In genomic region chr14:57366724-57367123, GRCm38 (mm10) we compare ENCODE assay signal across 28 mouse cellular contexts. TPM values are rescaled to one million over a fixed set of nuclear protein-coding genes. Genes with fewer than 3 reads are reported as not detected.
DNase-seq lines count a peak whose midpoint lies in the region; ATAC-seq lines count a peak whose summit lies in the region.
"Had no signal": no experiment of that assay in that cellular context is flagged by ENCODE, and none has a peak within 500 bp of the region (broad histone marks: within the 10 kb centered on the region; RNA-seq: fewer than 3 reads in every experiment).

No protein-coding gene starts in this region.

- no peaks in the 10 kb centered on the region for H3K27me3 ChIP-seq in intestine, embryonic 14.5 days (replicated peaks; ENCODE audit: control insufficient read depth, insufficient read depth, low read length)
- H3K27me3 ChIP-seq in heart, embryonic 10.5 days (ENCODE audit: insufficient read depth, poor library complexity, severe bottlenecking) = peaks cover 7% of the 10 kb centered on the region
- H3K27me3 ChIP-seq: limb, embryonic 13.5 days; liver, embryonic 13.5 days had no signal

- DNase-seq in A20 (ENCODE audit: low read depth, low spot score) (peak; percentile 27), MEL-GATA-1-ER (ENCODE audit: extremely low read depth, low read depth) (peak; percentile 13)
- no peak for DNase-seq in intestine, embryonic 14.5 days (ENCODE audit: low spot score)
- DNase-seq in cerebellum, adult 8-10 months = no peak
- DNase-seq in embryo, embryonic 9.5 days (ENCODE audit: extremely low spot score) = no peak
- DNase-seq in heart, embryonic 10.5 days (ENCODE audit: low spot score) = no peak
- DNase-seq: adrenal gland, postnatal 14 days; cerebellum, adult 18-20 months; cerebellum, postnatal 25 days; embryo, embryonic 11 days; gastrocnemius, adult 2 months; gastrocnemius, postnatal 36 days; liver, embryonic 13.5 days; lung, adult 18-20 months; lung, postnatal 10 days; right cerebral cortex, postnatal 4 days; thymus, adult 2 months; thymus, postnatal 36 days had no signal

- no peak for ATAC-seq in intestine, embryonic 14.5 days (replicated peaks; ENCODE audit: low FRiP score, low TSS enrichment, low read depth)
- ATAC-seq in megakaryocyte progenitor cell, adult 5-6 weeks (replicated peaks; ENCODE audit: poor library complexity) = peak; percentile 83
- ATAC-seq: forebrain, embryonic 16.5 days; hindbrain, embryonic 16.5 days; midbrain, embryonic 16.5 days had no signal

- H3K9ac ChIP-seq in intestine, embryonic 14.5 days (ENCODE audit: low read length) = no peak overlapping the region
- H3K9ac ChIP-seq: embryonic facial prominence, embryonic 13.5 days; limb, embryonic 13.5 days; liver, embryonic 13.5 days; neural tube, embryonic 13.5 days had no signal

- peaks cover 6% of the 10 kb centered on the region; the same call in 1 of the 2 replicates for H3K4me1 ChIP-seq in intestine, embryonic 14.5 days (replicated peaks; ENCODE audit: control insufficient read depth, insufficient read depth, low read length)
- H3K4me1 ChIP-seq in heart, embryonic 10.5 days = no peaks in the 10 kb centered on the region
- H3K4me1 ChIP-seq: liver, embryonic 13.5 days had no signal

- no peak overlapping the region for H3K4me3 ChIP-seq in intestine, embryonic 14.5 days (ENCODE audit: low read depth, low read length)
- no peak overlapping the region for H3K4me3 ChIP-seq in heart, embryonic 10.5 days
- H3K4me3 ChIP-seq: embryonic facial prominence, embryonic 13.5 days; gastrocnemius, adult 2 months; limb, embryonic 13.5 days; liver, embryonic 13.5 days; myocyte; neural tube, embryonic 13.5 days had no signal

- H3K9me3 ChIP-seq in intestine, embryonic 14.5 days (ENCODE audit: control insufficient read depth, low read length) = no peaks in the 10 kb centered on the region
- H3K9me3 ChIP-seq in heart, embryonic 10.5 days = no peaks in the 10 kb centered on the region
- H3K9me3 ChIP-seq: embryonic facial prominence, embryonic 13.5 days; limb, embryonic 13.5 days; liver, embryonic 13.5 days; neural tube, embryonic 13.5 days had no signal

- no peak overlapping the region for H3K4me2 ChIP-seq in intestine, embryonic 14.5 days (ENCODE audit: low read length)
- H3K4me2 ChIP-seq: embryonic facial prominence, embryonic 13.5 days; limb, embryonic 13.5 days; liver, embryonic 13.5 days; midbrain, embryonic 11.5 days; neural tube, embryonic 13.5 days had no signal

- no peaks in the 10 kb centered on the region for H3K36me3 ChIP-seq in intestine, embryonic 14.5 days (ENCODE audit: control insufficient read depth, insufficient read depth, low read length)
- no peaks in the 10 kb centered on the region for H3K36me3 ChIP-seq in heart, embryonic 10.5 days
- H3K36me3 ChIP-seq: embryonic facial prominence, embryonic 13.5 days; limb, embryonic 13.5 days; liver, embryonic 13.5 days; neural tube, embryonic 13.5 days had no signal

- H3K27ac ChIP-seq in intestine, embryonic 14.5 days (ENCODE audit: low read depth) = peak overlapping the region; percentile 22; the same call in 1 of the 2 replicates
- H3K27ac ChIP-seq in heart, embryonic 10.5 days = no peak overlapping the region
- H3K27ac ChIP-seq: embryonic facial prominence, embryonic 13.5 days; gastrocnemius, adult 2 months; kidney, postnatal 0 days; limb, embryonic 13.5 days; liver, embryonic 13.5 days; neural tube, embryonic 13.5 days had no signal

- 57% methylated on average over 5 of the region's 5 CpGs for WGBS in intestine, embryonic 14.5 days
- 63% methylated on average over 5 of the region's 5 CpGs for WGBS in heart, embryonic 10.5 days

RNA-seq across cellular contexts. Expression of gene Cryl1, which starts 31.6 kb away (rescaled TPM):
- polyA plus RNA-seq in intestine, embryonic 14.5 days (2014; fragmentation: Nextera tagmentation; extraction: Ambion mirVana) = 61.9 and 66.7 TPM in 2 replicates
- 21.8 and 22.8 TPM in 2 replicates for total RNA-seq in megakaryocyte progenitor cell, adult 5-6 weeks (2015)
- total RNA-seq in megakaryocyte progenitor cell, adult 5-6 weeks (2017) = 18.2 and 23.0 TPM in 2 replicates
- 8.9 and 9.7 TPM in 2 replicates for polyA plus RNA-seq in heart, embryonic 10.5 days (2016; fragmentation: Nextera tagmentation; extraction: Ambion mirVana)

RNA-seq across cellular contexts. Expression of gene Ift88, which starts 57.1 kb away (rescaled TPM):
- 13.0 and 17.1 TPM in 2 replicates for polyA plus RNA-seq in intestine, embryonic 14.5 days (2014; fragmentation: Nextera tagmentation; extraction: Ambion mirVana)
- total RNA-seq in megakaryocyte progenitor cell, adult 5-6 weeks (2015) = 6.9 and 8.6 TPM in 2 replicates
- total RNA-seq in megakaryocyte progenitor cell, adult 5-6 weeks (2017) = 6.6 and 15.0 TPM in 2 replicates
- 5.0 and 6.3 TPM in 2 replicates for polyA plus RNA-seq in heart, embryonic 10.5 days (2016; fragmentation: Nextera tagmentation; extraction: Ambion mirVana)

Comparison
In these comparisons a context has a peak if more than half of its experiments do, and no peak if none do; other contexts are left out.
1. DNase-seq: peak in A20 (single experiment) and MEL-GATA-1-ER (single experiment); none in intestine, embryonic 14.5 days (single experiment), cerebellum, adult 8-10 months (single experiment), embryo, embryonic 9.5 days (single experiment) and heart, embryonic 10.5 days (single experiment).